Mouse (Mus musculus) embryonic facial prominence, embryonic 10.5 days (tissue): ENCODE measurements at regions not wholly inside any gene's neighbourhood (a gene's known extent, or its start where the extent isn't known, plus 50 kb on each side); places are given as distances from the start of the nearest gene placed in this dataset.

Experiments
- DNase-seq: peaks from one replicate; pipeline ENCODE4 v3.0.0-alpha.2; 2017; ENCODE audit warnings: low spot score
- H3K27ac ChIP-seq: fragments of 300-500 bp; sonication (generic); replicated peaks from 2 replicates; pipeline ENCODE4 v1.5.1; 2016; ENCODE audit warnings: mild to moderate bottlenecking
- H3K27me3 ChIP-seq: fragments of 300-500 bp; sonication (generic); replicated peaks from 2 replicates; pipeline ENCODE4 v1.6.1; 2016; ENCODE audit warnings: low read depth, mild to moderate bottlenecking; ENCODE audit not compliant: poor library complexity, severe bottlenecking
- H3K36me3 ChIP-seq: fragments of 300-500 bp; sonication (generic); replicated peaks from 2 replicates; pipeline ENCODE4 v1.6.1; 2016; ENCODE audit warnings: mild to moderate bottlenecking, moderate library complexity
- H3K4me1 ChIP-seq: fragments of 300-500 bp; sonication (generic); 2 replicates; pipeline ENCODE4 v1.6.1; 2016
- H3K4me3 ChIP-seq: fragments of 300-500 bp; sonication (generic); 2 replicates; pipeline ENCODE4 v1.5.1; 2016; ENCODE audit warnings: mild to moderate bottlenecking, moderate library complexity
- H3K9me3 ChIP-seq: fragments of 300-500 bp; sonication (generic); 2 replicates; pipeline ENCODE4 v1.6.1; 2016; ENCODE audit warnings: mild to moderate bottlenecking
- WGBS: fragments of 180-500 bp; shearing (Covaris S2); methylation state at CpG from one replicate; pipeline ENCODE4 v1.1.7; 2016; 5-methylcytosine and 5-hydroxymethylcytosine counted together

- H3K27me3 ChIP-seq, result no peaks in the 10 kb centered on the region
- 94% methylated on average over 12 of the region's 12 CpGs for WGBS
- H3K9me3 ChIP-seq, result no peaks in the 10 kb centered on the region
These were observed 205.5 kb upstream of the Myocd start for GRCm38 (mm10) chr11:65475302-65475701.

DNA sequence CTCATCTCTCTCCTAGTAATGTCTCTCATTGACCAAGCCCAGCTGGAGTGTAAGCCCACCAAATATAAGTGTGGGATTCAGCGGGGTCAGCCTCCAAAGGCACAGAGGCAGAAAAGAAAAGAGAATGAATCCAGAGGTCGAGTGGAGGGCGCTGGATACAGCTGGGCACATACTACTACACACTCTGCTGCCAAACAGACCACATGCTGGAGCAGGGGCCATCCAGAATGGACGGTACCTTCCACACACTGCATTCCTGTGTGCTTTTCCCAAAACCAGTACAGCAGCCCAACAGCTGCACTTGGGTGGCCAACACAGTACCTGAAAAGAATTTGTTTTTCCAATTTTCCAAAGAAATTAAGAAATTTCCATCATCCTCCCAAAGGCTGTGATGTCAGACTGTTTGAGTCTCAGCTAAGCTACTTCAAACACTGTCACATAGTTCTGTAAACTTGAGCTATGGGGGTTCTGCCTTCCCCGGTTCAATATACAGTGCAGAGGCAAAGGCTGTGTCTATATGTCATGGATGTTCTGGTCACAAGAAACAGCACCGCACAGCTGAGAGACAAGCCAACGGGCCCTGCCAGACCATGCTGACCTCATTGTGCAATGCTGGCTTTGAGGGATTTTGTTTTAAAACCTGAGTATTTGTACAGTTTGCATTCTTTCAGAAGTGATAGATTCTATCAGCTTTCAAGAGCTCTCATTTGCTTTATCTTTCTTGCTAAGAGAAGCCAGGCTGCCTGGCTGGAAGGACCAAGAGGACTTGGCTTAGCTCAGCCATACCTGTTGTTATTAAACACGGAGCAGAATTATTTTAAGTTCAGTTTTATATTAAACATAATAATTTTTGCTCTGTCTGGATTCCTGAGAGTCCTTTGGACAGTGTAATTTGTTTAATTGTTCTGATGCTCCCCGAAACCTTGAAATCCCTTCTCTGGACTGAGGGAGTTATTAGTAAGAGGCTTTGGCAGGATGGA, 200.3 kb upstream of the Myocd start:
- WGBS, result 83% methylated on average over 9 of the region's 9 CpGs
- Histone ChIP-seq H3K27ac (no peak overlapping the region), H3K4me1 (no peaks in the 10 kb centered on the region), H3K9me3 (no peaks in the 10 kb centered on the region), H3K36me3 (no peaks in the 10 kb centered on the region), H3K27me3 (no peaks in the 10 kb centered on the region), H3K4me3 (no peak overlapping the region)
- no peak for DNase-seq

More at GRCm38 (mm10) chr11:65475302-65475701, 205.5 kb upstream of the Myocd start:
- Histone ChIP-seq H3K4me3 (no peak overlapping the region), H3K27ac (no peak overlapping the region), H3K36me3 (no peaks in the 10 kb centered on the region), H3K4me1 (no peaks in the 10 kb centered on the region)
- DNase-seq, result no peak

DNA sequence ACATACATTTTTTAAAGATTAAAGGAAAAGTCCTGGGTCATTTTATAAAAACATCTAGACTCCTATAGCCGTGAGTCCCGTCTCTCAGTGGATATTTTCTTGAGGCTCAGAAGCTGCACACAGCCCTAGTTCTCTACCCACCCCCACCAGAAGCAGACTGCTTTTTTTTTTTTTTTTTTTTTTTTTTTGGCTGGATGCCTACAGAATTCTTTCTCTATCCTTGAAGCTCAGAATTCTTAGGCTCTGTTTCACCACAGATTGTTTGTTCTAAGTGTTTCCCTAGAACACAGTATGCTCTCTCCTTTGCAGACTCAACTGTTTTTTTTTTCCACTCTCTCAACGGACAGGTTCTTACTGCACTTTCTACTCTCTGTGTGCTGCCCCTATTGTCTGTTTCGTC, 191.3 kb upstream of the Myocd start:
- DNase-seq, result no peak
- Histone ChIP-seq H3K9me3 (no peaks in the 10 kb centered on the region), H3K27me3 (no peaks in the 10 kb centered on the region), H3K4me3 (no peak overlapping the region), H3K27ac (no peak overlapping the region), H3K36me3 (no peaks in the 10 kb centered on the region), H3K4me1 (no peaks in the 10 kb centered on the region)
- WGBS, result 80% methylated on average over 4 of the region's 4 CpGs

DNA sequence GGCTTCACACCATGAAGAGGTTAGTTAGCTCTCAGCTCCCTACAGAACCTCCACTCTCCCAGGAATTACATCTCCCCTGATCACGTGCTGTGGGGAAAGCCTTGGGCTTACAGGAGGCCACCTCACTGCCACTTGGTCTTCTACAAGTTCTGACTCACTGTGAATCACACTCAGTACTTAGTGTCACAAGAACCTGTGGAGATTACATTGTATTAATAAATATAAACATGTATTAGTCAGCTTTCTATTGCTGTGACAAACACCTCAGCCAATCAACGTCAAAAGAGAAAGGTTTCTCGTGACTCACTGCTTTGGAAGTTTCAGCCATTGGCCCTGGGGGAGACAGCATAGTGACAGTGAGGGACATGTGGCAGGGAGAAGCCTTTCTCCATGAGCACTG, 178.6 kb upstream of the Myocd start:
- no peaks in the 10 kb centered on the region for H3K36me3 ChIP-seq
- no peaks in the 10 kb centered on the region for H3K27me3 ChIP-seq
- H3K4me1 ChIP-seq, result no peaks in the 10 kb centered on the region
- DNase-seq, result no peak
- no peak overlapping the region for H3K27ac ChIP-seq
- H3K9me3 ChIP-seq, result no peaks in the 10 kb centered on the region
- WGBS, result 83% methylated on average over 3 of the region's 3 CpGs
- H3K4me3 ChIP-seq, result no peak overlapping the region

DNA sequence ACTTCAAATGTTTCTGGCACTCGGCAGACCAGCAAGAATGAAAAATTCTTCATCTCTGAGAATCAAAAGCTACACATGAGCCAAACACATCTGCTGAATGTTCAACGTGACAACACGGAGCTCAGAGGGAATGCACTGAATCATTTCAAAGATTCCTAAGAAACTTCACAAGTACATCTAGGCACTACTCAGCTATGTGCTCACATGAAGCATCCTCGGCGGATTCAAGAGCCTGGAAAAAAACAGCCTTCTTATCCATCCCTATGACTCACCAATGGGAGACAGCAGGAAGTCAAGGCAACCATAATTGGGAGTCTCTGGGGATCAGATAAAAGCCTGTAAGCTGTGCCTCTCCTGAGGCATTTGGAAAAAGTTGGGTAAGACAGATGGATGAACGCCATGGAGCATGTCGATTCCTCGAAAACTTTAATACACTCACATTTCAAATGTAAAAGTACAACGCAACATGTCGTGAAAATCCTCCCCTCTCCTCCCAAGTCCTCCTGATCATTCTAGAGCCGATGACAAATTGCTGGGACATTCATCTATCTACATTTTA, 173.8 kb upstream of the Myocd start:
- H3K4me1 ChIP-seq, result no peaks in the 10 kb centered on the region
- DNase-seq, result no peak
- H3K27me3 ChIP-seq, result no peaks in the 10 kb centered on the region
- H3K4me3 ChIP-seq, result no peak overlapping the region
- no peak overlapping the region for H3K27ac ChIP-seq
- no peaks in the 10 kb centered on the region for H3K36me3 ChIP-seq
- no peaks in the 10 kb centered on the region for H3K9me3 ChIP-seq
- WGBS, result 93% methylated on average over 11 of the region's 11 CpGs

- Histone ChIP-seq H3K4me3 (no peak overlapping the region), H3K4me1 (no peaks in the 10 kb centered on the region), H3K27ac (no peak overlapping the region), H3K9me3 (no peaks in the 10 kb centered on the region), H3K36me3 (no peaks in the 10 kb centered on the region), H3K27me3 (no peaks in the 10 kb centered on the region)
- no peak for DNase-seq
- WGBS, result 85% methylated on average over 4 of the region's 4 CpGs
These were observed 165.9 kb upstream of the Myocd start for GRCm38 (mm10) chr11:65435699-65436161.

- no peak overlapping the region for H3K4me3 ChIP-seq
- DNase-seq, result no peak
- no peaks in the 10 kb centered on the region for H3K9me3 ChIP-seq
- peaks cover 5% of the 10 kb centered on the region; the same call in 1 of the 2 replicates for H3K4me1 ChIP-seq
- H3K27me3 ChIP-seq, result no peaks in the 10 kb centered on the region
- H3K36me3 ChIP-seq, result no peaks in the 10 kb centered on the region
- 14% methylated on average over 1 of the region's 1 CpGs for WGBS
- no peak overlapping the region for H3K27ac ChIP-seq
These were observed 152.1 kb upstream of the Myocd start for GRCm38 (mm10) chr11:65421889-65422288.

DNA sequence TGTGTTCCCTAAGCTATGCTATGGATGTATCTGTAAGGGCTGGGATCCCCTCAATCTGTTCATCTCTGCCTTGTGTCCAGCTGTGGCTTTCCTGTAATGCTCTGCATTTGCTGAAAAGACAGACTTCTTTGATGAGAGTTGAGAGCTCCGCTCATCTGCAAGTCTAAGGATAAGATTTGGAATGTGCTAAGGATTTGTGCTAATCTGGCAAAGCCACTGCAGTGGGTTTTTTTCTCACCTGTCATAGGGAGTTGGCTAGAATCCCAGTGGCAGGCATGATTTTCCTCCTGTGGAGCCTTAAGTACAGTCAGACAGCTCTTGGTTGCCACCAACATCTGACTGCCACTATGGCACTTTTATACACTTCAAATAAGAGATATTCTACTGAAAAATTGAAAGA, 138.8 kb upstream of the Myocd start:
- Histone ChIP-seq H3K36me3 (no peaks in the 10 kb centered on the region), H3K27ac (no peak overlapping the region), H3K9me3 (no peaks in the 10 kb centered on the region), H3K4me1 (no peaks in the 10 kb centered on the region), H3K4me3 (no peak overlapping the region), H3K27me3 (no peaks in the 10 kb centered on the region)
- WGBS, result 74% methylated on average over 1 of the region's 1 CpGs
- no peak for DNase-seq

GRCm38 (mm10) chr11:65402460-65403154, 132.8 kb upstream of the Myocd start:
- DNase-seq, result no peak
- H3K9me3 ChIP-seq, result no peaks in the 10 kb centered on the region
- no peak overlapping the region for H3K4me3 ChIP-seq
- H3K4me1 ChIP-seq, result no peaks in the 10 kb centered on the region
- no peak overlapping the region for H3K27ac ChIP-seq
- no peaks in the 10 kb centered on the region for H3K36me3 ChIP-seq
- no peaks in the 10 kb centered on the region for H3K27me3 ChIP-seq
- WGBS, result 79% methylated on average over 12 of the region's 12 CpGs

DNA sequence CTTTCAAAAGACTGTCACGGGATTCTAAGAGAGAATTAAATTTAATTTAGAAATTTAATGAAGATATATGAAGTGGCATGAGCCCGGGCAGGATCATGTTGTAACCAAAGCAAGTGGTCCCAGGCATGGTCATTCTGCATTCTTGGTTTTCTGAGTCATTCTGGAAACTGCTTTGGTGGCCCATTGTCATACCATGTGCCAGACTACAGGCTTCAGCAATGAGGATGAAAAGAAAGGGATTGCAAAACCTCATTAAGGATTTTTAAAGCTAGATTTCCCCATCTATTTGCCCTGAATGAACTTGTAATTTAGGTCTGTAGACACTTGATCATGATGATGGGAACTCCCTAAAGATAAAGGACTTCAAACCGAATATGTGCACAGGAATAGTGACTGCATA, 119.4 kb upstream of the Myocd start:
- no peaks in the 10 kb centered on the region for H3K36me3 ChIP-seq
- no peaks in the 10 kb centered on the region for H3K9me3 ChIP-seq
- H3K27ac ChIP-seq, result no peak overlapping the region
- peaks cover 10% of the 10 kb centered on the region for H3K4me1 ChIP-seq
- no peaks in the 10 kb centered on the region for H3K27me3 ChIP-seq
- DNase-seq, result no peak
- no peak overlapping the region for H3K4me3 ChIP-seq
- WGBS, result 87% methylated on average over 3 of the region's 3 CpGs

GRCm38 (mm10) chr11:65386291-65387061, 116.7 kb upstream of the Myocd start:
- peak; percentile 19 for DNase-seq
- WGBS, result 65% methylated on average over 14 of the region's 14 CpGs

GRCm38 (mm10) chr11:65375361-65375760, 105.6 kb upstream of the Myocd start:
- no peaks in the 10 kb centered on the region for H3K36me3 ChIP-seq
- no peaks in the 10 kb centered on the region for H3K9me3 ChIP-seq
- no peak overlapping the region for H3K4me3 ChIP-seq
- DNase-seq, result no peak
- no peaks in the 10 kb centered on the region for H3K4me1 ChIP-seq
- no peak overlapping the region for H3K27ac ChIP-seq
- 88% methylated on average over 5 of the region's 5 CpGs for WGBS
- H3K27me3 ChIP-seq, result no peaks in the 10 kb centered on the region

More at GRCm38 (mm10) chr11:65386291-65387061, 116.7 kb upstream of the Myocd start:
- H3K27me3 ChIP-seq, result no peaks in the 10 kb centered on the region
- H3K36me3 ChIP-seq, result no peaks in the 10 kb centered on the region
- no peaks in the 10 kb centered on the region for H3K9me3 ChIP-seq
- H3K4me1 ChIP-seq, result peaks cover 10% of the 10 kb centered on the region
- no peak overlapping the region for H3K4me3 ChIP-seq
- no peak overlapping the region for H3K27ac ChIP-seq
